Mouse (Mus musculus): ENCODE results near the gene Slc35b1. TPM values are rescaled to one million over a fixed set of nuclear protein-coding genes. Genes with fewer than 3 reads are reported as not detected.
A peak's percentile ranks its signal among the peaks of the same experiment; 100 is the strongest.

Slc35b1 gene
- polyA plus RNA-seq, 1 experiment = 79.1 TPM

DNA sequence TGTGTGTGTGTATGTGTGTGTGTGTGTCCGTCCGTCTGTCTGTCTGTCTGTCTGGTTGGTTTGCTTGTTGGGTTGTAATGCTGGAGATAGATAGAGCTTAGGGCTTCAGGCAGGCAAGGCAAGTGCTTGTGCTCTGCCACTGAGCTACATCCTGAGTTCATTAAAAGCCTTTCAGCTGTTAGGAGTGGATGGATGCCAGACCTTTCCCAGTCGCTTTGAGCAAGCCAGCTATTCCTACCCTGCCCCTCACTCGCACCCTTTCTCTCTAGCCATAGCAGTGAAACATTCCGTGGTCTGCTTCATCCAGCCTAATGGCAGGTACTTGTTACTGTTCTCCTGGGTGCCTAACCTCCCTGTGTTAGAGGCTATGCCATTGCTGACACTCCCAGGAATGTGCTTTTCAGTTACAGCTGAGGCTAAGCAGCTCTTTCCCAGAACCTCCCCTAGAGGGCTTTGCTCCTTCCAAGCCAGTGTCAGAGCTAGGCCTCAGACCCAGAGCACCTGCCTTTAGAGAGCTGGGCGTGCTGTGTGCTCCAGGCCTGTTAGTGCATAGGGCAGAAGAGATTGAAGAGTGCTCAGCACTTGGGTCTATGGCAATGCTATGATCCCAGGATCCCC, 18.1 kb upstream of the Slc35b1 start:
- H3ac ChIP-seq (ENCODE audit: control insufficient read depth, insufficient read length, low read depth) = no peak overlapping the region
- no peak for TF ChIP-seq MYOG (IDR thresholded peaks at IDR 0.05; ENCODE audit: control insufficient read depth, extremely low read depth, insufficient read length)
- TF ChIP-seq MYOD1 (IDR thresholded peaks at IDR 0.05; ENCODE audit: control insufficient read depth, insufficient read length, low read depth) = no peak
- TF ChIP-seq MAX (IDR thresholded peaks at IDR 0.05) = no peak
- no peak for TF ChIP-seq CTCF (IDR thresholded peaks at IDR 0.05; ENCODE audit: control insufficient read depth, insufficient read depth, insufficient read length)
- TF ChIP-seq CEBPB (IDR thresholded peaks at IDR 0.05; ENCODE audit: low read depth) = no peak
- TF ChIP-seq FOSL1 (IDR thresholded peaks at IDR 0.05; ENCODE audit: insufficient read depth, low read length, poor library complexity, severe bottlenecking) = no peak
- TF ChIP-seq USF1 (IDR thresholded peaks at IDR 0.05; ENCODE audit: low read depth) = no peak
- H3K4me3 ChIP-seq (ENCODE audit: insufficient read depth, poor library complexity, severe bottlenecking) = no peak overlapping the region
- no peaks in the 10 kb centered on the region for H3K36me3 ChIP-seq (ENCODE audit: control insufficient read depth, insufficient read depth)
- no peaks in the 10 kb centered on the region for H3K79me2 ChIP-seq (ENCODE audit: control insufficient read depth, insufficient read depth)
- H3K27me3 ChIP-seq (ENCODE audit: control insufficient read depth, insufficient read depth, insufficient read length) = no peaks in the 10 kb centered on the region
- no peaks in the 10 kb centered on the region for H3K79me3 ChIP-seq (ENCODE audit: low read depth)

- no peak for TF ChIP-seq MYOG (IDR thresholded peaks at IDR 0.05; ENCODE audit: control insufficient read depth, extremely low read depth, insufficient read length)
- TF ChIP-seq CTCF (IDR thresholded peaks at IDR 0.05; ENCODE audit: control insufficient read depth, insufficient read depth, insufficient read length) = no peak
- no peak for TF ChIP-seq CEBPB (IDR thresholded peaks at IDR 0.05; ENCODE audit: low read depth)
- no peak for TF ChIP-seq MAX (IDR thresholded peaks at IDR 0.05)
- no peak for TF ChIP-seq MYOD1 (IDR thresholded peaks at IDR 0.05; ENCODE audit: control insufficient read depth, insufficient read length, low read depth)
- TF ChIP-seq USF1 (IDR thresholded peaks at IDR 0.05; ENCODE audit: low read depth) = no peak
- TF ChIP-seq FOSL1 (IDR thresholded peaks at IDR 0.05; ENCODE audit: insufficient read depth, low read length, poor library complexity, severe bottlenecking) = no peak
- Histone ChIP-seq H3K27me3 (ENCODE audit: control insufficient read depth, insufficient read depth, insufficient read length) (no peaks in the 10 kb centered on the region), H3ac (ENCODE audit: control insufficient read depth, insufficient read length, low read depth) (no peak overlapping the region), H3K79me2 (ENCODE audit: control insufficient read depth, insufficient read depth) (no peaks in the 10 kb centered on the region), H3K79me3 (ENCODE audit: low read depth) (no peaks in the 10 kb centered on the region), H3K36me3 (ENCODE audit: control insufficient read depth, insufficient read depth) (no peaks in the 10 kb centered on the region), H3K4me3 (ENCODE audit: insufficient read depth, poor library complexity, severe bottlenecking) (no peak overlapping the region)
Observed at GRCm38 (mm10) chr11:95367011-95367735, 17.3 kb upstream of the Slc35b1 start.

DNA sequence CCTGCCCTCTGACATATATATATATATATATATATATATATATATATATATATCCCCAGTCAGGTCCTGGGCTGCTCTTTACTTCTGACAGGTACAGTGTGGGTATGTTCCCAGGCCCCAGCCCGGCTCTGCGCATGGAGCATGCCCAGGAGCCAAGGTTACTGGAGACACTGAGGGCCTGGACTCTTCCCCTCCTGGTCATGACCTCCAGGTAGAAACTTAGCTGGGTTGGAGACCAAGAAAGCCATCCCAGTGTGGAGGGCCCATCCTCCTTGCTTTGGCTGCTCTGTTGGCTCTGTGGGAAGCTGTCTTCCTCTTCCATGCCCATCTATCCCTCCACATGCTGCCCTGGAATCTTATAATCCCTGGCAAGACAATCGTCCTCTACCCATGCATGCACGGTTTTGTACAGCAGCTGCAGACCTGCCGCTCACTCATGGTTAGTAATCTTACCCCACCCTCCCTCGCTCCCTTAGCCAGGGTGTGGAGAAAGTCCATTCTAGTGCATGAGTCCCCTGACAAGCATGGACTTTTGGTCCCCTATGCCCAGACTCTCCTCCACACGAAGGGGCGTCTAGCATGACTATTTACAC, 16.2 kb upstream of the Slc35b1 start:
- H3K79me3 ChIP-seq (ENCODE audit: low read depth) = no peaks in the 10 kb centered on the region
- no peaks in the 10 kb centered on the region for H3K79me2 ChIP-seq (ENCODE audit: control insufficient read depth, insufficient read depth)
- no peaks in the 10 kb centered on the region for H3K27me3 ChIP-seq (ENCODE audit: control insufficient read depth, insufficient read depth, insufficient read length)
- H3K36me3 ChIP-seq (ENCODE audit: control insufficient read depth, insufficient read depth) = no peaks in the 10 kb centered on the region
- no peak overlapping the region for H3K4me3 ChIP-seq (ENCODE audit: insufficient read depth, poor library complexity, severe bottlenecking)
- TF ChIP-seq CEBPB (IDR thresholded peaks at IDR 0.05; ENCODE audit: low read depth) (no peak), MAX (IDR thresholded peaks at IDR 0.05) (no peak), FOSL1 (IDR thresholded peaks at IDR 0.05; ENCODE audit: insufficient read depth, low read length, poor library complexity, severe bottlenecking) (no peak), CTCF (IDR thresholded peaks at IDR 0.05; ENCODE audit: control insufficient read depth, insufficient read depth, insufficient read length) (no peak), USF1 (IDR thresholded peaks at IDR 0.05; ENCODE audit: low read depth) (no peak), MYOG (IDR thresholded peaks at IDR 0.05; ENCODE audit: control insufficient read depth, extremely low read depth, insufficient read length) (no peak), MYOD1 (IDR thresholded peaks at IDR 0.05; ENCODE audit: control insufficient read depth, insufficient read length, low read depth) (no peak)
- no peak overlapping the region for H3ac ChIP-seq (ENCODE audit: control insufficient read depth, insufficient read length, low read depth)

DNA sequence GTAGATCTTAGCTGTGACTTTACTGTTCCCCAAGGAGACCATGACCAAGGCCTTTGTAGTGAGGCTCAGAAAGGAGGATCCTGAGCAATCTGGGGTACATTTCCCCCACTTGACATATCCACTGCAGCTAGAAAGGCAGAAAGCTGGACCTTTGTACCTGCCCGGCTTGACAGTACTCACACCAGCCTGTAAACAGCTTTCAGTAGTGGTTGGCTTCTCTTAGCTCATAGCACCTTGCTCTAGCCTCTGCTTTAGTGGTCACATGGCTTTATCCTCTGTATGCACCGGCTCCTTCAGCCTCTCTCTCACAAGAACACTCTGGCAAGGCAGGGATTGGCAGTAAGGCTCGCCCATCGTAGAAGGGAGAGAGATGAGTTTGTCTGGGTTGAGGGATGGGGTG, 15.6 kb upstream of the Slc35b1 start:
- no peak for TF ChIP-seq MYOD1 (IDR thresholded peaks at IDR 0.05; ENCODE audit: control insufficient read depth, insufficient read length, low read depth)
- TF ChIP-seq MAX (IDR thresholded peaks at IDR 0.05) = no peak
- no peak for TF ChIP-seq MYOG (IDR thresholded peaks at IDR 0.05; ENCODE audit: control insufficient read depth, extremely low read depth, insufficient read length)
- H3K4me3 ChIP-seq (ENCODE audit: insufficient read depth, poor library complexity, severe bottlenecking) = no peak overlapping the region
- H3K79me2 ChIP-seq (ENCODE audit: control insufficient read depth, insufficient read depth) = no peaks in the 10 kb centered on the region
- no peaks in the 10 kb centered on the region for H3K27me3 ChIP-seq (ENCODE audit: control insufficient read depth, insufficient read depth, insufficient read length)
- H3K79me3 ChIP-seq (ENCODE audit: low read depth) = no peaks in the 10 kb centered on the region
- H3ac ChIP-seq (ENCODE audit: control insufficient read depth, insufficient read length, low read depth) = no peak overlapping the region
- no peaks in the 10 kb centered on the region for H3K36me3 ChIP-seq (ENCODE audit: control insufficient read depth, insufficient read depth)

DNA sequence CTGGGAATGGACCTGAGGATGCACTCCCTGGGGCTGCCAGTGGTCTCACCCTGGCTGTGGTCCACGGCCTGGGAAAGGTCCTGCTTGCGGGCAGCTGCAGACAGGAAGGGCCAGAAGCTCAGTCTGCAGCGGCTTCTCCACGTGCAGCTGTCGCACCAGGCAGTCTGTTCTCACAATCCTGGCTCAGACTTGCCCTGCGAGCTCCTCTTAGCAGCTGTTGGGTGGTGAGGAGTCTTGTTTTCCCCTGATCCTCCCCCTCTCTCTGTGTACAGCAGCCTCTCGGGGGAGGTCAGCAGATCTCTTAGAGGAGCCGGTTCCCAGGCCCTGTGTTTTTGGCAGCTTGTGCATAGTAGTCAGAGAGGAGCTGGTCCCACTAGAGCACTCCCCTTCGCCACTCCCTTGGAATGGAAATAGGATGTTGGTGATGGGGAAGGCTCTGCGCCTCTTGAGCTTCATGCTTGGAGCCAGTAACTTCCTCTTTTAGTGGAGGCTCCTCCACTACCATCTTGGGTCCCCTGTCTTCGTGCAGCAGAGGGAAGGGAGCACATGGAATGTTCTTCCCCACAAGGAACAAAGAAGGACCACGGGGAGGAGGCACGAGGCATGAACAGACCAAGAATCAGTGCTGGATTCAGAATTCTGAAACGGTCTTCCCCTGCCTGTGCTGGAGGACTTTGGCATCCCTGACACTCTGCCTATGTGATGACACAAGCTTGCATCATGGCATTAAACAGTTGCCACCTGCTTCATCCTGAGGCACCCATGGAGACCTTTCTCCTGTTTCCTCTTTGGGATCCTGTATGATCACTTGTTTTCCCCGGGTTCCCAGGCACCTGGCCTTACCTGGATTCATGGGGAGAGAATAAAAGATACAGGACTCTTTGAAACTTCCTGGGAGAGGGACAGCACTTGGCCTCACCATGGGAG, 14.3 kb upstream of the Slc35b1 start:
- Histone ChIP-seq H3K4me3 (ENCODE audit: insufficient read depth, poor library complexity, severe bottlenecking) (no peak overlapping the region), H3K79me2 (ENCODE audit: control insufficient read depth, insufficient read depth) (no peaks in the 10 kb centered on the region), H3K27me3 (ENCODE audit: control insufficient read depth, insufficient read depth, insufficient read length) (no peaks in the 10 kb centered on the region), H3ac (ENCODE audit: control insufficient read depth, insufficient read length, low read depth) (no peak overlapping the region), H3K36me3 (ENCODE audit: control insufficient read depth, insufficient read depth) (no peaks in the 10 kb centered on the region), H3K79me3 (ENCODE audit: low read depth) (no peaks in the 10 kb centered on the region)
- TF ChIP-seq MAX (IDR thresholded peaks at IDR 0.05) (no peak), MYOD1 (IDR thresholded peaks at IDR 0.05; ENCODE audit: control insufficient read depth, insufficient read length, low read depth) (peak; percentile 86)

Measured in C2C12 (cell line).